Mouse (Mus musculus) erythroid progenitor cell, adult 5-6 weeks (primary cell): ENCODE data around the gene Pfdn2. TPM values are rescaled to one million over a fixed set of nuclear protein-coding genes. Genes with fewer than 3 reads are reported as not detected.

ENCODE experiments used
- ATAC-seq: replicated peaks from 2 replicates; pipeline ENCODE4 v1.8.0; 2016; ENCODE audit warnings: moderate number of reproducible peaks, mild to moderate bottlenecking, moderate TSS enrichment, inconsistent platforms; ENCODE audit not compliant: poor library complexity, low FRiP score, severe bottlenecking
- total RNA-seq, 2 experiments: library from RNA; stranded (forward) in 1 of 2; stranded (reverse) in 1 of 2; fragments of 150-400 nt in 1 of 2; fragments of 186-747, 209-891 nt in 1 of 2; gene quantifications; 2 replicates each; pipeline versions ENCODE4 v1.2.3 to v1.2.4; 2015 to 2017; ENCODE audit warnings: low replicate concordance in 2 of 2

The Pfdn2 gene
- total RNA-seq, 2 experiments from 2014 or later = 10.1 TPM

GRCm38 (mm10) chr1:171388376-171389102 lies 43.1 kb downstream of the Pfdn2 start, which contains the start of gene Arhgap30:
Gene Arhgap30 (plus strand): TSS chr1:171388954.
- ATAC-seq = 0 out of 2 replicates have a peak, but pooled peaks have one; percentile 40

- no peak for ATAC-seq
Observed at GRCm38 (mm10) chr1:171390101-171390500, 44.6 kb downstream of the Pfdn2 start.

GRCm38 (mm10) chr1:171401821-171402220 lies 56.4 kb downstream of the Pfdn2 start:
- no peak for ATAC-seq

GRCm38 (mm10) chr1:171402991-171403390 lies 57.5 kb downstream of the Pfdn2 start:
- no peak for ATAC-seq

GRCm38 (mm10) chr1:171407263-171407662 lies 61.8 kb downstream of the Pfdn2 start:
- no peak for ATAC-seq

Other genes starting within 250 kb of the Pfdn2 start
- gene Cfap126, start 231.8 kb upstream of the Pfdn2 start, total RNA-seq (2015; ENCODE audit: low replicate concordance) = 19.8 TPM in 1 of 2 replicates, not detected in the other
- not detected in 2 replicates for gene Cfap126, start 231.8 kb upstream of the Pfdn2 start, total RNA-seq (2017; ENCODE audit: low replicate concordance)
- gene Sdhc, start 195.1 kb upstream of the Pfdn2 start, total RNA-seq (2015; ENCODE audit: low replicate concordance) = 50.8 and 70.4 TPM in 2 replicates
- gene Sdhc, start 195.1 kb upstream of the Pfdn2 start, total RNA-seq (2017; ENCODE audit: low replicate concordance) = 4.7 and 14.6 TPM in 2 replicates
- gene Mpz, start 195.0 kb upstream of the Pfdn2 start, total RNA-seq (2015; ENCODE audit: low replicate concordance) = not detected in 2 replicates
- gene Mpz, start 195.0 kb upstream of the Pfdn2 start, total RNA-seq (2017; ENCODE audit: low replicate concordance) = not detected in 2 replicates
- gene Pcp4l1, start 149.4 kb upstream of the Pfdn2 start, total RNA-seq (2015; ENCODE audit: low replicate concordance) = 1.7 and 3.6 TPM in 2 replicates
- not detected in 2 replicates for gene Pcp4l1, start 149.4 kb upstream of the Pfdn2 start, total RNA-seq (2017; ENCODE audit: low replicate concordance)
- not detected in 2 replicates for gene Nr1i3, start 131.7 kb upstream of the Pfdn2 start, total RNA-seq (2015; ENCODE audit: low replicate concordance)
- 0.39 TPM in 1 of 2 replicates, not detected in the other for gene Nr1i3, start 131.7 kb upstream of the Pfdn2 start, total RNA-seq (2017; ENCODE audit: low replicate concordance)
- 1.1 and 4.2 TPM in 2 replicates for gene Tomm40l, start 123.2 kb upstream of the Pfdn2 start, total RNA-seq (2015; ENCODE audit: low replicate concordance)
- 4.0 and 4.1 TPM in 2 replicates for gene Tomm40l, start 123.2 kb upstream of the Pfdn2 start, total RNA-seq (2017; ENCODE audit: low replicate concordance)
- gene Apoa2, start 120.6 kb upstream of the Pfdn2 start, total RNA-seq (2015; ENCODE audit: low replicate concordance) = 16.8 TPM in 1 of 2 replicates, not detected in the other
- gene Apoa2, start 120.6 kb upstream of the Pfdn2 start, total RNA-seq (2017; ENCODE audit: low replicate concordance) = not detected in 2 replicates
- 214 and 248 TPM in 2 replicates for gene Fcer1g, start 111.3 kb upstream of the Pfdn2 start, total RNA-seq (2015; ENCODE audit: low replicate concordance)
- 39.7 and 114 TPM in 2 replicates for gene Fcer1g, start 111.3 kb upstream of the Pfdn2 start, total RNA-seq (2017; ENCODE audit: low replicate concordance)
- gene Adamts4, start 95.2 kb upstream of the Pfdn2 start, total RNA-seq (2015; ENCODE audit: low replicate concordance) = 0.42 TPM in 1 of 2 replicates, not detected in the other
- gene Adamts4, start 95.2 kb upstream of the Pfdn2 start, total RNA-seq (2017; ENCODE audit: low replicate concordance) = not detected in 2 replicates
- gene Ndufs2, start 94.3 kb upstream of the Pfdn2 start, total RNA-seq (2015; ENCODE audit: low replicate concordance) = 86.5 and 106 TPM in 2 replicates
- gene Ndufs2, start 94.3 kb upstream of the Pfdn2 start, total RNA-seq (2017; ENCODE audit: low replicate concordance) = 40.8 and 73.3 TPM in 2 replicates
- 19.7 and 20.5 TPM in 2 replicates for gene B4galt3, start 75.3 kb upstream of the Pfdn2 start, total RNA-seq (2015; ENCODE audit: low replicate concordance)
- 26.8 and 40.8 TPM in 2 replicates for gene B4galt3, start 75.3 kb upstream of the Pfdn2 start, total RNA-seq (2017; ENCODE audit: low replicate concordance)
- gene Ppox, start 64.5 kb upstream of the Pfdn2 start, total RNA-seq (2015; ENCODE audit: low replicate concordance) = 739 and 765 TPM in 2 replicates
- gene Ppox, start 64.5 kb upstream of the Pfdn2 start, total RNA-seq (2017; ENCODE audit: low replicate concordance) = 644 and 799 TPM in 2 replicates
- gene Usp21, start 57.7 kb upstream of the Pfdn2 start, total RNA-seq (2015; ENCODE audit: low replicate concordance) = 39.0 and 64.9 TPM in 2 replicates
- gene Usp21, start 57.7 kb upstream of the Pfdn2 start, total RNA-seq (2017; ENCODE audit: low replicate concordance) = 18.5 and 33.2 TPM in 2 replicates
- gene Ufc1, start 50.6 kb upstream of the Pfdn2 start, total RNA-seq (2015; ENCODE audit: low replicate concordance) = 26.8 and 39.3 TPM in 2 replicates
- gene Ufc1, start 50.6 kb upstream of the Pfdn2 start, total RNA-seq (2017; ENCODE audit: low replicate concordance) = 1.7 and 14.2 TPM in 2 replicates
- gene Dedd, start 16.5 kb upstream of the Pfdn2 start, total RNA-seq (2015; ENCODE audit: low replicate concordance) = 13.4 and 28.8 TPM in 2 replicates
- gene Dedd, start 16.5 kb upstream of the Pfdn2 start, total RNA-seq (2017; ENCODE audit: low replicate concordance) = 3.3 and 6.5 TPM in 2 replicates
- 6.7 and 10.8 TPM in 2 replicates for gene Nit1, start within 50 bp of the Pfdn2 start, total RNA-seq (2015; ENCODE audit: low replicate concordance)
- gene Nit1, start within 50 bp of the Pfdn2 start, total RNA-seq (2017; ENCODE audit: low replicate concordance) = 11.6 and 24.5 TPM in 2 replicates
- gene Klhdc9, start 15.1 kb downstream of the Pfdn2 start, total RNA-seq (2015; ENCODE audit: low replicate concordance) = not detected in 2 replicates
- gene Klhdc9, start 15.1 kb downstream of the Pfdn2 start, total RNA-seq (2017; ENCODE audit: low replicate concordance) = 3.3 TPM in 1 of 2 replicates, not detected in the other
- not detected in 2 replicates for gene Nectin4, start 24.4 kb downstream of the Pfdn2 start, total RNA-seq (2015; ENCODE audit: low replicate concordance)
- 0.51 and 0.53 TPM in 2 replicates for gene Nectin4, start 24.4 kb downstream of the Pfdn2 start, total RNA-seq (2017; ENCODE audit: low replicate concordance)
- gene Arhgap30, start 43.3 kb downstream of the Pfdn2 start, total RNA-seq (2015; ENCODE audit: low replicate concordance) = 11.7 and 15.9 TPM in 2 replicates
- 16.7 and 22.9 TPM in 2 replicates for gene Arhgap30, start 43.3 kb downstream of the Pfdn2 start, total RNA-seq (2017; ENCODE audit: low replicate concordance)
- 1.7 and 4.3 TPM in 2 replicates for gene Usf1, start 65.6 kb downstream of the Pfdn2 start, total RNA-seq (2015; ENCODE audit: low replicate concordance)
- gene Usf1, start 65.6 kb downstream of the Pfdn2 start, total RNA-seq (2017; ENCODE audit: low replicate concordance) = 5.0 and 9.1 TPM in 2 replicates
- gene Tstd1, start 73.2 kb downstream of the Pfdn2 start, total RNA-seq (2015; ENCODE audit: low replicate concordance) = not detected in 2 replicates
- 0.90 TPM in 1 of 2 replicates, not detected in the other for gene Tstd1, start 73.2 kb downstream of the Pfdn2 start, total RNA-seq (2017; ENCODE audit: low replicate concordance)
- not detected in 2 replicates for gene F11r, start 91.9 kb downstream of the Pfdn2 start, total RNA-seq (2015; ENCODE audit: low replicate concordance)
- not detected in 2 replicates for gene F11r, start 91.9 kb downstream of the Pfdn2 start, total RNA-seq (2017; ENCODE audit: low replicate concordance)
- gene Alyref2, start 157.8 kb downstream of the Pfdn2 start, total RNA-seq (2015; ENCODE audit: low replicate concordance) = not detected in 2 replicates
- 5.5 TPM in 1 of 2 replicates, not detected in the other for gene Alyref2, start 157.8 kb downstream of the Pfdn2 start, total RNA-seq (2017; ENCODE audit: low replicate concordance)
- gene Itln1, start 189.6 kb downstream of the Pfdn2 start, total RNA-seq (2015; ENCODE audit: low replicate concordance) = not detected in 2 replicates
- not detected in 2 replicates for gene Itln1, start 189.6 kb downstream of the Pfdn2 start, total RNA-seq (2017; ENCODE audit: low replicate concordance)
- 1.8 and 4.6 TPM in 2 replicates for gene Cd244a, start 213.5 kb downstream of the Pfdn2 start, total RNA-seq (2015; ENCODE audit: low replicate concordance)
- gene Cd244a, start 213.5 kb downstream of the Pfdn2 start, total RNA-seq (2017; ENCODE audit: low replicate concordance) = 2.2 TPM in 1 of 2 replicates, not detected in the other